Mouse (Mus musculus) limb, embryonic 15.5 days (tissue): Measurements from ENCODE around the gene Ptprt. TPM values are rescaled to one million over a fixed set of nuclear protein-coding genes. Genes with fewer than 3 reads are reported as not detected.

Experiments used
- ATAC-seq: fragments of 200-750 bp; cut with Nextera tagmentation; 2 replicates; pipeline ENCODE4 v1.8.0; 2017; ENCODE audit warnings: low read depth, moderate TSS enrichment; ENCODE audit not compliant: insufficient number of reproducible peaks, low FRiP score, low TSS enrichment
- H3K27ac ChIP-seq: fragments of 300-500 bp; sonication (generic); 2 replicates; pipeline ENCODE4 v1.5.1; 2015; ENCODE audit warnings: moderate library complexity, mild to moderate bottlenecking, inconsistent platforms
- H3K27me3 ChIP-seq: fragments of 300-500 bp; sonication (generic); 2 replicates; pipeline ENCODE4 v1.6.1; 2015; ENCODE audit warnings: inconsistent platforms
- H3K36me3 ChIP-seq: fragments of 300-500 bp; sonication (generic); 2 replicates; pipeline ENCODE4 v1.6.1; 2015; ENCODE audit warnings: inconsistent platforms
- H3K4me1 ChIP-seq: fragments of 300-500 bp; sonication (generic); 2 replicates; pipeline ENCODE4 v1.6.1; 2015; ENCODE audit warnings: inconsistent platforms
- H3K4me2 ChIP-seq: fragments of 300-500 bp; sonication (generic); 2 replicates; pipeline ENCODE4 v1.6.1; 2015; ENCODE audit warnings: mild to moderate bottlenecking, inconsistent platforms
- H3K4me3 ChIP-seq: fragments of 300-500 bp; sonication (generic); 2 replicates; pipeline ENCODE4 v1.5.1; 2015; ENCODE audit warnings: mild to moderate bottlenecking, inconsistent platforms
- H3K9ac ChIP-seq: fragments of 300-500 bp; sonication (generic); 2 replicates; pipeline ENCODE4 v1.6.1; 2015; ENCODE audit warnings: inconsistent platforms
- H3K9me3 ChIP-seq: fragments of 300-500 bp; sonication (generic); 2 replicates; pipeline ENCODE4 v1.6.1; 2016; ENCODE audit warnings: inconsistent platforms
- WGBS: fragments of 180-500 bp; shearing (Covaris S2); methylation state at CpG from one replicate; pipeline ENCODE4 v1.1.7; 2015; 5-methylcytosine and 5-hydroxymethylcytosine counted together
- polyA plus RNA-seq: library from polyadenylated mRNA; unstranded; fragments of >200 nt; fragmentation: Nextera tagmentation; extraction: Ambion mirVana; gene quantifications from 2 replicates; pipeline ENCODE4 v1.2.1, GENCODE M21; 2015

Gene Ptprt
- polyA plus RNA-seq, 1 experiment from 2014 or later, result 1.9 TPM

DNA sequence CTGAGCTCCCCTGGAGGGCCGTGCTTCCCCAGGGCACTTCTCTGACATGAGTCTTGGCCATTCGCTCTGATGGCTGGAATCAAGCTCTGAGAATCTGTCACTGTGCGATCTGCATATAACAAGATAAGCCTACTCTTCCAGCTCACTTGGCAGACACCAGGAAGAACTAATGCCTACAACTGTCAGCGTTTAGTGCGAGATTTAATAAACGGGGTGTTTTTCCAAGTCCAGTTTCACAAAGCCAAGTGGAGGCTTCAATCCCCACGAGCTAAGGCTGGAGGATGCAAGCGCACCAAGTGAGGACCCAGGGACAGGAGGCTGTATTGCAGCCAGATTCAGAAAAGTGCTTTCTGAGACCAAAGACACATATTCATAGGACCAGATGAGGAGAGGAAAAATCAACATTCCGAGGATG, 161.4 kb downstream of the Ptprt start:
- H3K36me3 ChIP-seq, result no peaks in the 10 kb centered on the region
- no peaks in the 10 kb centered on the region for H3K4me1 ChIP-seq
- ATAC-seq, result no peak
- no peaks in the 10 kb centered on the region for H3K9me3 ChIP-seq
- no peak overlapping the region for H3K4me3 ChIP-seq
- no peak overlapping the region for H3K4me2 ChIP-seq
- H3K9ac ChIP-seq, result no peak overlapping the region
- no peaks in the 10 kb centered on the region for H3K27me3 ChIP-seq
- H3K27ac ChIP-seq, result no peak overlapping the region
- 80% methylated on average over 9 of the region's 9 CpGs for WGBS

DNA sequence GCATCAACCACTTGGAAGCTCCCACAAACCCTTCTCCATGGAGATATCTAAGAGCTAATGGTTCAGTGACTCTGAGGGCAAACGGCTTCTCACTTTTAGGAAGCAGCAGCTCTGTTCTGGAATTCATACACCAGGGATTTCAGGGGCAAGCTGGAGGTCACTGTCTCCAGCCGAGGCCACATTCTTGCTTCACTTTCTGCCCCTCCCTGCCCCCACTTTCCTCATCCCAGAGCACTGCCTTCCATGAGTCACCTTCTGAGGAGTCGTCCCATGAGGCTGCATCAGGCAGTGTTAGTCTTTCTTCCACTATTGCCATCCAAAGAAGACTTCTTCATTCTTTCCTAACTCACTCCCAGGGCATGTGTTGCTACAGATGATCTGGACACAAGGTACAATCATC, 162.8 kb downstream of the Ptprt start:
- ATAC-seq, result no peak
- WGBS, result 59% methylated on average over 3 of the region's 3 CpGs
- H3K27me3 ChIP-seq, result no peaks in the 10 kb centered on the region
- no peak overlapping the region for H3K27ac ChIP-seq
- H3K9ac ChIP-seq, result no peak overlapping the region
- no peaks in the 10 kb centered on the region for H3K4me1 ChIP-seq
- H3K4me3 ChIP-seq, result no peak overlapping the region
- no peak overlapping the region for H3K4me2 ChIP-seq
- no peaks in the 10 kb centered on the region for H3K36me3 ChIP-seq
- no peaks in the 10 kb centered on the region for H3K9me3 ChIP-seq

DNA sequence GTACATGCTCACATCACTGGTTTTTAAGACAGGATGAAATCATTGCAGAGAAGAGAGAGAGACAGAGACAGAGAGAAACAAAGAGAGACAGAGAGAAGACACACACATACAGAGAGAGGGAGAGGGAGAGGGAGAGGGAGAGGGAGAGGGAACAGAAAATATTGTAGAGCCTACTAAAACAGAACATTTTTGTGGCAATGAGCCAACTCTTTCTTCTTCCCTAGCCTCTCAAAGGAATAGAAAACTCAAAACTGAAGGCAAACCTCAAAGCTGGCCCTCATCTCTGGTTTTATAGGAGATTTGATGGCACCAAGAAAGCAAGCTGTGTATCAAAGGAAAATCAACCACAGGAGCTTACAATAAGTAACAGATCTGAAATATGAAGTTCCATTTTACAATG, 176.9 kb downstream of the Ptprt start:
- H3K4me2 ChIP-seq, result no peak overlapping the region
- no peaks in the 10 kb centered on the region for H3K27me3 ChIP-seq
- H3K9me3 ChIP-seq, result no peaks in the 10 kb centered on the region
- no peak overlapping the region for H3K9ac ChIP-seq
- no peak overlapping the region for H3K4me3 ChIP-seq
- H3K4me1 ChIP-seq, result no peaks in the 10 kb centered on the region
- no peak overlapping the region for H3K27ac ChIP-seq
- ATAC-seq, result no peak
- H3K36me3 ChIP-seq, result no peaks in the 10 kb centered on the region

DNA sequence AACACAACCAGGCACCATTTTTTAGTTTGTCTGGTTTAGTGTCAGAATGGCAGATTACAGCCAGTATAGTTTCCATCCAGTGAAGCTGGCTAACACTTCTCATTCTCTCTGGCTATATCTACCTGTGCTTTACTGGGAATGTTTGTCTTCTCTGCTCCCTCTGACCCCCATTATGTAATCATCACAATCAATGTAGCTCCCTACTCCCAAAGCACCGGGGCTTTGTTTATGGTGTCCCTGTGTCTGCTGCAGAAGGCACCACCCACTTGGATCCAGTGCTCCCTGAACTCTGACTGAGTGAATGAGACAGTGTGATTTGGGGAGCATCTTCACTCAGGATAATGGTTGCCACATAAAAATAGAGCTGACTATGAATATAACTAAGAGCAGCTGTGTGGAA, 217.8 kb downstream of the Ptprt start:
- H3K27ac ChIP-seq, result no peak overlapping the region
- no peaks in the 10 kb centered on the region for H3K4me1 ChIP-seq
- H3K4me3 ChIP-seq, result no peak overlapping the region
- no peak for ATAC-seq
- H3K9ac ChIP-seq, result no peak overlapping the region
- H3K9me3 ChIP-seq, result no peaks in the 10 kb centered on the region
- no peak overlapping the region for H3K4me2 ChIP-seq
- H3K27me3 ChIP-seq, result no peaks in the 10 kb centered on the region
- WGBS, result 59% methylated on average over 1 of the region's 1 CpGs
- no peaks in the 10 kb centered on the region for H3K36me3 ChIP-seq

DNA sequence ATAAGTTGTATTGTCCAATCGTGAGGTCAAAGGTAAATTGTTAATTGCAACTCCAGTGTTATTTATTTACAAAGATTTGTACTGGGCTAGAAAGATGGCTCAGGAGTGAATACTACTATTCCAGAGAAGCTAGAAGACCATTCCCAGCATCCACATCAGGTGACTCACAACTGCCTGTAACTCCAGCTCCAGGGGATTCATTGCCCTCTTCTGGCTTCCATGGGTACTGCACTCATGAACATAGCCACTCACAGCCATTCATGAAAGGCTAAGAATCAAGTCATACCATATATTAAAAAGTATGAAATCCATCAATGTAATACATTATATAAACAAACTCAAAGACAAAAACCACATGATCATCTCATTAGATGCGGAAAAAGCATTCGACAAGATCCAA, 224.3 kb downstream of the Ptprt start:
- Histone ChIP-seq H3K27me3 (no peaks in the 10 kb centered on the region), H3K9me3 (no peaks in the 10 kb centered on the region), H3K27ac (no peak overlapping the region), H3K4me3 (no peak overlapping the region), H3K4me2 (no peak overlapping the region), H3K4me1 (no peaks in the 10 kb centered on the region), H3K36me3 (no peaks in the 10 kb centered on the region), H3K9ac (no peak overlapping the region)
- no peak for ATAC-seq
- 88% methylated on average over 3 of the region's 3 CpGs for WGBS

DNA sequence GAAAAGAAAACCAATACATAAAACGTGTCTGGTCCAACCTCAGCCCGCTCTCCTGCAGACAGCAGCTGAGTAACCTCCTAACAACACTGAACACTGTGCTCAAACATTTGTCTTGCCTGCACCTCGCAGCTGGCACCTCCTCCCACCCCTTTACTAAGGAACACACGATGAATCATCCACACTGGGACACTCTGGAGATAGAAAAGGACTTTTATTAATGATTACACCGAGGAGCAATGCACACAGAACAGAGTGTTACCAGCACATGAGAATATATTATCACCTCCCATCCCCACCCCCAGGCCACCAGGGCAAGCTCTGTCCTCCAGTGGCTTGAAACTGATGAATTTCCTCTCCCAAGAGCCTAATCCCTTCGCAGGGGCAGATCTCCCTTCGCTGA, 230.8 kb downstream of the Ptprt start:
- H3K9me3 ChIP-seq, result no peaks in the 10 kb centered on the region
- WGBS, result 62% methylated on average over 7 of the region's 7 CpGs
- no peaks in the 10 kb centered on the region for H3K27me3 ChIP-seq
- no peak overlapping the region for H3K4me3 ChIP-seq
- no peak overlapping the region for H3K27ac ChIP-seq
- no peaks in the 10 kb centered on the region for H3K4me1 ChIP-seq
- ATAC-seq, result no peak
- no peak overlapping the region for H3K4me2 ChIP-seq
- no peaks in the 10 kb centered on the region for H3K36me3 ChIP-seq
- H3K9ac ChIP-seq, result no peak overlapping the region

DNA sequence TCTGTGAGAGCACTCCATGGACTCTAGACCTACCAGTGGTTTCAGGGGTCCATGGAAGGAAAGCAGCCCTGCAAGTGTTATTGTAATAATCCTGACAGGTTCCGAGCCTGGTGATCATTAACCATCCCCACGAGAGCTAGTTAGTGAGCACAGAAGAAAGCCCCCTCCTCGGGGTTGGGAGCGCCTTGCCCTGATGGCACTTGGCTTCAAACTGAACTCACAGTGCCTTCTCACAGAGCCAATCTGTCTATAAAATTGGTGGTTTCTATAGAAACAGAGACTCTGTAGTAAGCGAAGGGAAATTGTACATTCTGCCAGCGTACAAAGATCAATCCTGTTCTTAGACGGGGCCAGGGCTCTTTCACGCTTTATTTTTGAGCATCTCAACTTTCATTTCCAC, 234.8 kb downstream of the Ptprt start:
- Histone ChIP-seq H3K36me3 (no peaks in the 10 kb centered on the region), H3K9me3 (no peaks in the 10 kb centered on the region), H3K4me3 (no peak overlapping the region), H3K27me3 (no peaks in the 10 kb centered on the region), H3K27ac (no peak overlapping the region), H3K4me1 (no peaks in the 10 kb centered on the region), H3K4me2 (no peak overlapping the region), H3K9ac (no peak overlapping the region)
- no peak for ATAC-seq
- 54% methylated on average over 8 of the region's 8 CpGs for WGBS

DNA sequence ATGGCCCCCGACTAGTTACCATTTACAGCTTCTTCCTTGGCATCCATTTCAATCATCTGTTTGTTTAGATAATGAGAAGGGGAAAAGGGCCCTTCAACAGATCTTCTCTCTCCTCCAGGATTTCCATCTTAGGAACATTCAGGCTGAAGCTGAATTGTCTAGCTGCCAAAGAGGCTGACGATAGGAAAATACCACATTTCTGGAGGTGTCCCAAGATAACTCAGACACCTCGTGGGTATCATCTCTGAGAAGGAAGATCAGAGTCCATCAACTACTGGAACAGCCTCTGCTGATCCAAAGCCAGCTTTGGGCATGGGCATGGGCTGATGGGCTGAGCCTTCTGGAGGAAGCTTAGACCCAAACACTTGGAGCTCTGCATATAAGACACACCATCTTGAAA, 242.8 kb downstream of the Ptprt start:
- Histone ChIP-seq H3K4me1 (no peaks in the 10 kb centered on the region), H3K9ac (no peak overlapping the region), H3K27me3 (no peaks in the 10 kb centered on the region), H3K36me3 (no peaks in the 10 kb centered on the region), H3K9me3 (no peaks in the 10 kb centered on the region), H3K4me2 (no peak overlapping the region), H3K27ac (no peak overlapping the region), H3K4me3 (no peak overlapping the region)
- ATAC-seq, result no peak
- WGBS, result 65% methylated on average over 3 of the region's 3 CpGs

DNA sequence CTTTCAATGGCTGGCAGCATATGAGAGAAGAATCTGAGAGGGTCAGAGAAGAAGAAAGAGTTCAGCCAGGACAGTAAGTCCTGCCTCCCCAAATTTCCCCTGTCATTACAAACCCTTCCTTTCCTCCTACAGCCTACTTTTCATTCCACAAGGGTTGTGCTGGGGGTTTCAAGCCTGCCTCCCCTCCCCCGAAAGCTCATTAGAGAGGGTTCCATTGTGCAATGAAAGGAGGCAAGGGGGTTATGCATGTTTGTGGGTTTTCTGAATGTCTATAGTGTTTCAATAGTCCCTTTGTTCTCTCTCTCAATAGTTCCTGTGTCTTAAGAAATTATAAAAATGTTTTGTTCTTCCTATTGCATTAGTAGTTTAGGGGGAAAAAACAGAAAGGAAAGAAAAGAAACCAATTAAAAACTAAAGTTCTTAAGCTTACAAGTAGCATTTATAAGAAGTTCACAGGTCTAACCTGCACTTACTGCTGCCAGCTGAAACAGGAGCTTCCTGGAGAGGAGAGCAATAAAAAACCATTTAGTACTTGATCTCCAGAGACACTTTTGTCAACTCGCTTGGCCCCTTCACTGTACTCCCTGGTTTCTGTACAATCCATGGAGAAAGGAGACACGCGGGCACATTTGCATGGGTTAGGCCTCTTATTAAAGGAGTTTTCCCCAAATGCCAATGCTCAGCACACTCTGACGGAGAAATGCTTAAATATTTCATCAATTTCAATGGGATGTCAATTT, 247.7 kb downstream of the Ptprt start:
- H3K27me3 ChIP-seq, result no peaks in the 10 kb centered on the region
- no peaks in the 10 kb centered on the region for H3K9me3 ChIP-seq
- no peak overlapping the region for H3K4me2 ChIP-seq
- H3K4me1 ChIP-seq, result no peaks in the 10 kb centered on the region
- no peak for ATAC-seq
- 62% methylated on average over 5 of the region's 5 CpGs for WGBS
- no peak overlapping the region for H3K4me3 ChIP-seq
- no peaks in the 10 kb centered on the region for H3K36me3 ChIP-seq
- H3K9ac ChIP-seq, result no peak overlapping the region
- H3K27ac ChIP-seq, result no peak overlapping the region

DNA sequence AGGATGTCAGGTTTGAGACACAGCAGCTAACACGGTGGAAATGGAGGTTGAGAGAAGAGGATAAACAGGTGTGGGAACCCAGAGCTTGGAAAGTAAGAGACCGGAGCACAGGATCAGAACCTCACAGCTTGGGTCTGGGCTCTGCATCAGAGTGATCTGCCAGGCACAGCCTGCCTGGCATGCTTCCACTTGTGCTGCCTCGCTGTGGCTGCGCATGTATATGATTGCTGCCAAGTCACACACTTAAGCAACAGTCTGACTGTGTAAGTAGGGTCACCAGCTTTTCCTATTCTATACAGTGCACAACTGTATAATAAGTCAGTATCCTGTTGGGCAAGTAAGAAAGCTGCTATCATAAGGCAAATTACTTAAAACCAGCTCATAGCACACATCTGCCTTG, 249.9 kb downstream of the Ptprt start:
- H3K9me3 ChIP-seq, result no peaks in the 10 kb centered on the region
- WGBS, result 70% methylated on average over 4 of the region's 4 CpGs
- H3K4me2 ChIP-seq, result no peak overlapping the region
- no peaks in the 10 kb centered on the region for H3K4me1 ChIP-seq
- no peak overlapping the region for H3K4me3 ChIP-seq
- H3K27me3 ChIP-seq, result no peaks in the 10 kb centered on the region
- H3K27ac ChIP-seq, result no peak overlapping the region
- H3K36me3 ChIP-seq, result no peaks in the 10 kb centered on the region
- ATAC-seq, result no peak
- H3K9ac ChIP-seq, result no peak overlapping the region

DNA sequence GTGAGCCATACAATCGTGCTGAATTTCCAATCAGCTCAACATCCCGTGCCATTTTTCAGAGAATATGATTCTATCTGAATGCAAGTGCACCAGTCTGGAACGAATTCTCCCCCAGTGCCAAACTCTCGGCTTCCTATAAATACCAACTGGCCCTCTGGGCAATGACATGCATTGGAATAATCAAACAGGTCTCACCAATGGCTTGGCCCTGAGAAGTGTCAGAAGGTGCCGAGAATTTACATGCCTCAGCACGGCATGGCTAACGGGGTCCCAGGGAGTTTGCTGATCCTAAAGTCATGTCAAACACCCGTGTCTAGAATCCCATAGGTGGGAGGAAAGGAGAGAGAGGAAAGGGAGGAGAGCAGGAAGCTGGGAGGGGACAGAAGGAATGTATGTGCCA, 251.7 kb downstream of the Ptprt start:
- no peaks in the 10 kb centered on the region for H3K36me3 ChIP-seq
- ATAC-seq, result no peak
- H3K4me3 ChIP-seq, result no peak overlapping the region
- WGBS, result 59% methylated on average over 8 of the region's 8 CpGs
- H3K4me2 ChIP-seq, result no peak overlapping the region
- no peaks in the 10 kb centered on the region for H3K9me3 ChIP-seq
- H3K27ac ChIP-seq, result no peak overlapping the region
- H3K9ac ChIP-seq, result no peak overlapping the region
- H3K27me3 ChIP-seq, result no peaks in the 10 kb centered on the region
- no peaks in the 10 kb centered on the region for H3K4me1 ChIP-seq

DNA sequence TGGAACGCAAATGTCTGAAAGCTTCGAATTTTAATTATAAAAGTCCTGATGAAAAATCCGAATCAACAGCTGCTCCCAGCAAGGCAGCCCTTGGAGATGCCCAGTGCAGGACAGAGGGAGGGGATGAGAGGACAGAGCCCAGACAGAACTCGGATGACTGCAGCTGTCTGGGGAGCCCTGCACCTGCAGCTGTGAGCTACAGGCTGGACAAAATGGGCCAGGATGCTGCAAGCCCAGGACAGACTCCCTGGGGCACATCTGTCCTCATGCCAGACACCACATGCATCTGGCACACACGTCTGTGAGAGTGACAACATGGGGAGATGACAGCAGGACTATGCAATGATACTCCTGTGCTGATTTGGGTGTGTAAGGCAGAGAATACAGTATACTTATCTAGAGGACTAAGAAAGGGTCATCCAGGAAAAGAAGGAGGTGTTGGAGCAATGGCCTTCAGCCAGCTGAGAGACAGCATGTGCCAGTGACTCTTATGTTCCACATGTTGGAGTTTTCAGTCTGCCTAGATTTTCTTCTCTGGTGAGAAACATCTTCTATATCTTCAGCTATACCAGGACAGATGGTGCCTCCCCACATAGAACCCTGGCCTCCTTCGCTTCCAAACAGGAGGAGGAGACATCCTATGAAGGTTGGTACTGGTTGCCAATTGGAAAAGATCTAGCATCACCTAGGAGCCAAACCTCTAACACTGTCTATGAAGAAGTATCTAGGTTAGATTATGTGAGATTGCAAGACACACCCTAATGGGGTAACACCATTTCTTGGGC, 259.4 kb downstream of the Ptprt start:
- Histone ChIP-seq H3K9ac (no peak overlapping the region), H3K4me1 (no peaks in the 10 kb centered on the region), H3K36me3 (no peaks in the 10 kb centered on the region), H3K27me3 (no peaks in the 10 kb centered on the region), H3K4me2 (no peak overlapping the region), H3K27ac (no peak overlapping the region), H3K4me3 (no peak overlapping the region), H3K9me3 (no peaks in the 10 kb centered on the region)
- ATAC-seq, result no peak
- 67% methylated on average over 6 of the region's 6 CpGs for WGBS
